Mouse (Mus musculus): ENCODE results near the gene Olfr1111. TPM values are rescaled to one million over a fixed set of nuclear protein-coding genes. Genes with fewer than 3 reads are reported as not detected.
"Not testable (repeated sequence)": the region's sequence is repeated elsewhere in the genome, so short reads cannot be mapped to it uniquely, and the experiment has no call there.

Olfr1111 gene
- polyA plus RNA-seq (2014; fragmentation: Nextera tagmentation; extraction: Ambion mirVana): not detected in 2 replicates

DNA sequence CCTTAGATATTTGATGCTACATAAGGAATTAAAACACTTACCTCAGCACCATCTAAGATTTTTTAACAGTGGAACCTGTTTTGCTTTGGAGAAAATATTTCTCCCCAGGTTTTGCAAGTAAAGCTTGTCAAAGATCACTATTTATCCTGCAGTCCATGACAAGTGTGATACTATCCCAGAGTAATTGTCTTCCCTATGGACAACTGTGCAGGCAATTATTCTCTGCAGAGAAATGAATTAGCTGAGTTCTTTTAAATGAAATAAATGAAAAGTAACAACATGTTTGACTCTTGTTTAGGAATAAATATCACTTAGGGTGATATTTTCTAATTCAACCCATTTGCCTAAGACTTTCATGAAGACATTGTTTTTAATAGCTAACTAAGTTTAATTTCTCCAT lies at the start of gene Olfr1111:
TSS of gene Olfr1111 (minus strand) at position 101 of the 400 bp plus-strand sequence.
- Histone ChIP-seq H3K4me1 (ENCODE audit: control insufficient read depth, insufficient read depth, low read length) (no peaks in the 10 kb centered on the region), H3K27me3 (ENCODE audit: control insufficient read depth, insufficient read depth, low read length) (no peaks in the 10 kb centered on the region), H3K27ac (replicated peaks; ENCODE audit: low read depth, low read length) (no peak within 1 kb of the TSS), H3K9ac (replicated peaks; ENCODE audit: low read length) (no peak within 1 kb of the TSS), H3K36me3 (ENCODE audit: control insufficient read depth, insufficient read depth, low read length) (no peaks in the 10 kb centered on the region), H3K9me3 (ENCODE audit: control insufficient read depth, low read length) (no peaks in the 10 kb centered on the region), H3K4me3 (replicated peaks; ENCODE audit: low read depth, low read length) (no peak within 1 kb of the TSS), H3K4me2 (ENCODE audit: low read length) (no peak within 1 kb of the TSS)
- ATAC-seq (ENCODE audit: low FRiP score, low TSS enrichment): no peak
- DNase-seq: no peak

DNA sequence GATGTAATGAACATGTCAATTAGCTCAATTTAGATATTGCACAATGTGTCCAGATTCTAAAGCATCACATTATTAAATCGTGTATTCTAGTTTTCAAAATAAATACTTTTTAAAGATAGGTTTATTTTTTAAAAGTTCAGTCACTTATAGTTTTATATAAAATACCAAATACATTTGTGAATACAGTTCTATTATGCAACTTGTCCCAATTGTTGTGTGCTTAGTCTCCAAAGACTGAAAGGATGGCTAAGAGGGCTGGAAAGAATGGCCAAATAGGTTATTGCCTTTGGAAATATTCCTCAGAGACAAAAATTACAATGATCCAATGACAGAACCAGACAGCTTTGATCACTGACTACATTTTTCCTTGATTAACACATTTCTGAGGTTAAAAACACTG lies 35.1 kb upstream of the Olfr1111 start, which contains the start of gene Olfr1112:
TSS of gene Olfr1112 (plus strand) at position 301 of the 400 bp plus-strand sequence.
- no peaks in the 10 kb centered on the region for H3K9me3 ChIP-seq (ENCODE audit: control insufficient read depth, low read length)
- ATAC-seq (ENCODE audit: low FRiP score, low TSS enrichment): no peak
- H3K4me3 ChIP-seq (replicated peaks; ENCODE audit: low read depth, low read length): no peak within 1 kb of the TSS
- DNase-seq: no peak
- no peaks in the 10 kb centered on the region for H3K36me3 ChIP-seq (ENCODE audit: control insufficient read depth, insufficient read depth, low read length)
- no peak within 1 kb of the TSS for H3K9ac ChIP-seq (replicated peaks; ENCODE audit: low read length)
- H3K27ac ChIP-seq (replicated peaks; ENCODE audit: low read depth, low read length): no peak within 1 kb of the TSS
- H3K4me1 ChIP-seq (ENCODE audit: control insufficient read depth, insufficient read depth, low read length): no peaks in the 10 kb centered on the region
- no peak within 1 kb of the TSS for H3K4me2 ChIP-seq (ENCODE audit: low read length)
- WGBS: 91% methylated on average over 1 of the region's 1 CpGs
- H3K27me3 ChIP-seq (ENCODE audit: control insufficient read depth, insufficient read depth, low read length): no peaks in the 10 kb centered on the region

- DNase-seq; H3K4me1 ChIP-seq (ENCODE audit: control insufficient read depth, insufficient read depth, low read length); H3K36me3 ChIP-seq (ENCODE audit: control insufficient read depth, insufficient read depth, low read length); H3K4me2 ChIP-seq (ENCODE audit: low read length); H3K27ac ChIP-seq (replicated peaks; ENCODE audit: low read depth, low read length); H3K4me3 ChIP-seq (replicated peaks; ENCODE audit: low read depth, low read length); H3K9ac ChIP-seq (replicated peaks; ENCODE audit: low read length); H3K9me3 ChIP-seq (ENCODE audit: control insufficient read depth, low read length); ATAC-seq (ENCODE audit: low FRiP score, low TSS enrichment); H3K27me3 ChIP-seq (ENCODE audit: control insufficient read depth, insufficient read depth, low read length): not testable (repeated sequence)
- 77% methylated on average over 2 of the region's 2 CpGs for WGBS
These were observed 15.3 kb upstream of the Olfr1111 start for GRCm38 (mm10) chr2:87167731-87168130.

DNA sequence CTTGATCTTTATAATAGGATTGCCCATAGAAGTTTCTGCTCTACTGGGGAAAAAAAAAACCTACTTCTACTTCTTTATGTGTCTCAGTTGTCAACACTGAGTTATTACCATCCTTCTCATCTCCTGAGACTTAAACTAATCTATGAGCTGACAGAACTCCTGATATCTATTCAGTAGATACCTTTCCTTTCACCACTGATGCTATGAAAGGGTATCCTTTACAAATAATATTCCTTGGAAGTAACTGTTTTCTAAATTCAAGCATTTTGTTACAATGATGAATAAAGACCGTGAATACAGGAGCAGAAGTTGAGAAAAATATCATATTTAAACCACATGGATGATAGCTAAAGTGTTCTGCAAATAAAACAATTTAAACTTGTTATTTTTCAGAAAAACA lies 12.2 kb downstream of the Olfr1111 start, which contains the start of gene Olfr1110:
TSS of gene Olfr1110 (minus strand) at position 101 of the 400 bp plus-strand sequence.
- H3K27me3 ChIP-seq (ENCODE audit: control insufficient read depth, insufficient read depth, low read length): no peaks in the 10 kb centered on the region
- H3K9ac ChIP-seq (replicated peaks; ENCODE audit: low read length): no peak within 1 kb of the TSS
- H3K4me1 ChIP-seq (ENCODE audit: control insufficient read depth, insufficient read depth, low read length): no peaks in the 10 kb centered on the region
- H3K27ac ChIP-seq (replicated peaks; ENCODE audit: low read depth, low read length): no peak within 1 kb of the TSS
- no peaks in the 10 kb centered on the region for H3K9me3 ChIP-seq (ENCODE audit: control insufficient read depth, low read length)
- H3K4me3 ChIP-seq (replicated peaks; ENCODE audit: low read depth, low read length): no peak within 1 kb of the TSS
- ATAC-seq (ENCODE audit: low FRiP score, low TSS enrichment) (no peak), DNase-seq (no peak)
- no peaks in the 10 kb centered on the region for H3K36me3 ChIP-seq (ENCODE audit: control insufficient read depth, insufficient read depth, low read length)
- no peak within 1 kb of the TSS for H3K4me2 ChIP-seq (ENCODE audit: low read length)
- 81% methylated on average over 1 of the region's 1 CpGs for WGBS

DNA sequence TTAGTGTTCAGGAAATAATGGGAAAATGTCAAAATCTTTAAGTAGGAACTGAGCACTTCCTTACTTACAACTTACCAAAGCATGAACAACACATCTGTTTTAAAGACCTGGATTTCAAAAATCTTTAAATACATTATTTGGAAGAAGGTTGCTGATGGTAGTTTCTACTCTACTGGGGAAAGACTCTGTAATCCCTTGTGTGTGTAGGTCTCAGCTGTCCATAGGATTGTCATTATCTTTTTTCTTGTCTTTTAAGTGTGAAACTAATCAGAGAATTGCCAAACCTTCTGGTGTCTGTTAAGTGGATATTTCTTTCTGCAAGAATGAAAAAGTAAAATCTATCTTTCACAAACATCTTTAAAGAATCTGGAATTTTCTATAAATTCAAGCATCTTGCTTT lies 38.0 kb downstream of the Olfr1111 start, which contains the start of gene Olfr259:
TSS of gene Olfr259 (minus strand) at position 101 of the 400 bp plus-strand sequence.
- Histone ChIP-seq H3K9ac (replicated peaks; ENCODE audit: low read length) (no peak within 1 kb of the TSS), H3K4me1 (ENCODE audit: control insufficient read depth, insufficient read depth, low read length) (no peaks in the 10 kb centered on the region), H3K27me3 (ENCODE audit: control insufficient read depth, insufficient read depth, low read length) (no peaks in the 10 kb centered on the region), H3K36me3 (ENCODE audit: control insufficient read depth, insufficient read depth, low read length) (no peaks in the 10 kb centered on the region), H3K4me3 (replicated peaks; ENCODE audit: low read depth, low read length) (no peak within 1 kb of the TSS), H3K9me3 (ENCODE audit: control insufficient read depth, low read length) (no peaks in the 10 kb centered on the region), H3K27ac (replicated peaks; ENCODE audit: low read depth, low read length) (no peak within 1 kb of the TSS), H3K4me2 (ENCODE audit: low read length) (no peak within 1 kb of the TSS)
- ATAC-seq (ENCODE audit: low FRiP score, low TSS enrichment): no peak
- DNase-seq: no peak

Other genes with a start within 250 kb of the Olfr1111 start
- gene Olfr1098, start 228.1 kb downstream of the Olfr1111 start, polyA plus RNA-seq (2014; fragmentation: Nextera tagmentation; extraction: Ambion mirVana): not detected in 2 replicates
- not detected in 2 replicates for gene Olfr1099, start 191.9 kb downstream of the Olfr1111 start, polyA plus RNA-seq (2014; fragmentation: Nextera tagmentation; extraction: Ambion mirVana)
- not detected in 2 replicates for gene Olfr1100, start 172.7 kb downstream of the Olfr1111 start, polyA plus RNA-seq (2014; fragmentation: Nextera tagmentation; extraction: Ambion mirVana)
- gene Olfr1101, start 161.4 kb downstream of the Olfr1111 start, polyA plus RNA-seq (2014; fragmentation: Nextera tagmentation; extraction: Ambion mirVana): not detected in 2 replicates
- gene Olfr1102, start 154.2 kb downstream of the Olfr1111 start, polyA plus RNA-seq (2014; fragmentation: Nextera tagmentation; extraction: Ambion mirVana): not detected in 2 replicates
- not detected in 2 replicates for gene Olfr1104, start 125.5 kb downstream of the Olfr1111 start, polyA plus RNA-seq (2014; fragmentation: Nextera tagmentation; extraction: Ambion mirVana)
- not detected in 2 replicates for gene Olfr1105, start 116.1 kb downstream of the Olfr1111 start, polyA plus RNA-seq (2014; fragmentation: Nextera tagmentation; extraction: Ambion mirVana)
- not detected in 2 replicates for gene Olfr1106, start 100.4 kb downstream of the Olfr1111 start, polyA plus RNA-seq (2014; fragmentation: Nextera tagmentation; extraction: Ambion mirVana)
- gene Olfr1107, start 76.8 kb downstream of the Olfr1111 start, polyA plus RNA-seq (2014; fragmentation: Nextera tagmentation; extraction: Ambion mirVana): not detected in 2 replicates
- gene Olfr1109, start 56.6 kb downstream of the Olfr1111 start, polyA plus RNA-seq (2014; fragmentation: Nextera tagmentation; extraction: Ambion mirVana): not detected in 2 replicates
- gene Olfr259, start 38.1 kb downstream of the Olfr1111 start, polyA plus RNA-seq (2014; fragmentation: Nextera tagmentation; extraction: Ambion mirVana): not detected in 2 replicates
- not detected in 2 replicates for gene Olfr1110, start 12.3 kb downstream of the Olfr1111 start, polyA plus RNA-seq (2014; fragmentation: Nextera tagmentation; extraction: Ambion mirVana)
- not detected in 2 replicates for gene Olfr1112, start 35.2 kb upstream of the Olfr1111 start, polyA plus RNA-seq (2014; fragmentation: Nextera tagmentation; extraction: Ambion mirVana)
- gene Olfr1113, start 56.3 kb upstream of the Olfr1111 start, polyA plus RNA-seq (2014; fragmentation: Nextera tagmentation; extraction: Ambion mirVana): not detected in 2 replicates
- gene Olfr1115, start 95.4 kb upstream of the Olfr1111 start, polyA plus RNA-seq (2014; fragmentation: Nextera tagmentation; extraction: Ambion mirVana): not detected in 2 replicates
- gene Olfr1116, start 114.9 kb upstream of the Olfr1111 start, polyA plus RNA-seq (2014; fragmentation: Nextera tagmentation; extraction: Ambion mirVana): not detected in 2 replicates
- gene Olfr1118, start 155.0 kb upstream of the Olfr1111 start, polyA plus RNA-seq (2014; fragmentation: Nextera tagmentation; extraction: Ambion mirVana): not detected in 2 replicates
- gene Olfr1120, start 202.2 kb upstream of the Olfr1111 start, polyA plus RNA-seq (2014; fragmentation: Nextera tagmentation; extraction: Ambion mirVana): not detected in 2 replicates
- not detected in 2 replicates for gene Olfr1121, start 217.3 kb upstream of the Olfr1111 start, polyA plus RNA-seq (2014; fragmentation: Nextera tagmentation; extraction: Ambion mirVana)
- gene Olfr1122, start 233.2 kb upstream of the Olfr1111 start, polyA plus RNA-seq (2014; fragmentation: Nextera tagmentation; extraction: Ambion mirVana): not detected in 2 replicates

Measured in midbrain, embryonic 14.5 days (tissue).